Mouse (Mus musculus): ENCODE results near the gene Zg16. TPM values are rescaled to one million over a fixed set of nuclear protein-coding genes. Genes with fewer than 3 reads are reported as not detected.

Zg16 gene
- polyA plus RNA-seq, 1 experiment from 2014 or later: not detected

GRCm38 (mm10) chr7:127022528-127023271, 64.4 kb downstream of the Zg16 start:
- Histone ChIP-seq H3K9ac (ENCODE audit: low read length) (peak overlapping the region; percentile 17; the same call in 1 of the 2 replicates), H3K9me3 (ENCODE audit: control insufficient read depth, low read length) (no peaks in the 10 kb centered on the region), H3K27me3 (ENCODE audit: control insufficient read depth, insufficient read depth, low read length) (no peaks in the 10 kb centered on the region), H3K4me1 (ENCODE audit: control insufficient read depth, insufficient read depth, low read length) (peaks cover 49% of the 10 kb centered on the region), H3K36me3 (ENCODE audit: control insufficient read depth, insufficient read depth, low read length) (peaks cover 22% of the 10 kb centered on the region), H3K4me2 (ENCODE audit: low read depth, severe bottlenecking) (peak overlapping the region; percentile 83), H3K4me3 (ENCODE audit: low read depth, low read length) (peak overlapping the region; percentile 97), H3K27ac (replicated peaks; ENCODE audit: low read depth, low read length) (no peak overlapping the region; the same call in 1 of the 2 replicates)
- ATAC-seq (ENCODE audit: insufficient number of reproducible peaks, low FRiP score, low TSS enrichment, low read depth): no peak
- no peak for DNase-seq (ENCODE audit: low spot score)
- 76% methylated on average over 7 of the region's 7 CpGs for WGBS

- Histone ChIP-seq H3K27ac (replicated peaks; ENCODE audit: low read depth, low read length) (peak overlapping the region; percentile 72), H3K4me3 (ENCODE audit: low read depth, low read length) (peak overlapping the region; percentile 46), H3K9ac (ENCODE audit: low read length) (peak overlapping the region; percentile 73), H3K36me3 (ENCODE audit: control insufficient read depth, insufficient read depth, low read length) (peaks cover 22% of the 10 kb centered on the region), H3K27me3 (ENCODE audit: control insufficient read depth, insufficient read depth, low read length) (no peaks in the 10 kb centered on the region), H3K4me2 (ENCODE audit: low read depth, severe bottlenecking) (peak overlapping the region; percentile 88), H3K9me3 (ENCODE audit: control insufficient read depth, low read length) (no peaks in the 10 kb centered on the region), H3K4me1 (ENCODE audit: control insufficient read depth, insufficient read depth, low read length) (peaks cover 47% of the 10 kb centered on the region)
- ATAC-seq (ENCODE audit: insufficient number of reproducible peaks, low FRiP score, low TSS enrichment, low read depth) (no peak), DNase-seq (ENCODE audit: low spot score) (no peak)
- WGBS: 51% methylated on average over 5 of the region's 5 CpGs
These were observed 65.3 kb downstream of the Zg16 start for GRCm38 (mm10) chr7:127021563-127022527.

- H3K36me3 ChIP-seq (ENCODE audit: control insufficient read depth, insufficient read depth, low read length): peaks cover 22% of the 10 kb centered on the region
- H3K4me3 ChIP-seq (ENCODE audit: low read depth, low read length): peak within 1 kb of the TSS; percentile 46
- DNase-seq (ENCODE audit: low spot score) (peak; percentile 73), ATAC-seq (ENCODE audit: insufficient number of reproducible peaks, low FRiP score, low TSS enrichment, low read depth) (0 out of 2 replicates have a peak, but pooled peaks have one; percentile 3)
- peaks cover 47% of the 10 kb centered on the region for H3K4me1 ChIP-seq (ENCODE audit: control insufficient read depth, insufficient read depth, low read length)
- no peaks in the 10 kb centered on the region for H3K27me3 ChIP-seq (ENCODE audit: control insufficient read depth, insufficient read depth, low read length)
- no peaks in the 10 kb centered on the region for H3K9me3 ChIP-seq (ENCODE audit: control insufficient read depth, low read length)
- peak within 1 kb of the TSS; percentile 88 for H3K4me2 ChIP-seq (ENCODE audit: low read depth, severe bottlenecking)
- peak within 1 kb of the TSS; percentile 72 for H3K27ac ChIP-seq (replicated peaks; ENCODE audit: low read depth, low read length)
- WGBS: under 1% methylated on average over 37 of the region's 37 CpGs
- H3K9ac ChIP-seq (ENCODE audit: low read length): peak within 1 kb of the TSS; percentile 73
These were observed 66.1 kb downstream of the Zg16 start, which contains the start of the genes Gm42742 and Prrt2 for GRCm38 (mm10) chr7:127020901-127021562. Gene Gm42742, minus strand, starts transcription at chr7:127021097. Gene Prrt2, minus strand, starts transcription at chr7:127021211.

DNA sequence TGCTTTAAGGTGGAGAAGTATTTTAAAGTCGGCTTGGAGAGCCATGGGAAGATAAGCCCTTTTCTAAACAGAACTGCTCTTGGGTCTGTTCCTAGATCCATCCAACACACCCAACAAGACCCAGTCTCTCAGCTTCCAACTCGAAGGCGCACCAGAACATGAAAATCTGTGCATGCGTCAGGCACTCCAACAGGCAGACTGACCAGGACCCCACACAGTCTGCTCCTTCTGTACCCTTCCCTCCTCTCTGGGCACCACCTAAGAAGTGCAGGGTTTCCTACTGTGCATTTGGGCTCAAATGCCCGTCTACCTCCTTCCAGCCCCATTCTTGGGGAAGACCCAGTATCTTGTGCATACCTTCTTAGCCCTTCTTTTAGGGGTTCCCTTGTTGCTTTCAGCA, 66.6 kb downstream of the Zg16 start:
- peaks cover 23% of the 10 kb centered on the region for H3K36me3 ChIP-seq (ENCODE audit: control insufficient read depth, insufficient read depth, low read length)
- H3K4me3 ChIP-seq (ENCODE audit: low read depth, low read length): peak overlapping the region; percentile 46
- DNase-seq (ENCODE audit: low spot score) (no peak), ATAC-seq (ENCODE audit: insufficient number of reproducible peaks, low FRiP score, low TSS enrichment, low read depth) (no peak)
- peak overlapping the region; percentile 73 for H3K9ac ChIP-seq (ENCODE audit: low read length)
- no peaks in the 10 kb centered on the region for H3K27me3 ChIP-seq (ENCODE audit: control insufficient read depth, insufficient read depth, low read length)
- H3K9me3 ChIP-seq (ENCODE audit: control insufficient read depth, low read length): no peaks in the 10 kb centered on the region
- peaks cover 52% of the 10 kb centered on the region for H3K4me1 ChIP-seq (ENCODE audit: control insufficient read depth, insufficient read depth, low read length)
- H3K4me2 ChIP-seq (ENCODE audit: low read depth, severe bottlenecking): peak overlapping the region; percentile 88
- H3K27ac ChIP-seq (replicated peaks; ENCODE audit: low read depth, low read length): peak overlapping the region; percentile 72; the same call in 1 of the 2 replicates
- 53% methylated on average over 5 of the region's 5 CpGs for WGBS

GRCm38 (mm10) chr7:127020031-127020430, 67.1 kb downstream of the Zg16 start:
- Histone ChIP-seq H3K4me1 (ENCODE audit: control insufficient read depth, insufficient read depth, low read length) (peaks cover 56% of the 10 kb centered on the region), H3K9ac (ENCODE audit: low read length) (peak overlapping the region; percentile 34; the same call in 1 of the 2 replicates), H3K4me2 (ENCODE audit: low read depth, severe bottlenecking) (peak overlapping the region; percentile 88), H3K4me3 (ENCODE audit: low read depth, low read length) (peak overlapping the region; percentile 46; the same call in 1 of the 2 replicates), H3K9me3 (ENCODE audit: control insufficient read depth, low read length) (no peaks in the 10 kb centered on the region), H3K27ac (replicated peaks; ENCODE audit: low read depth, low read length) (peak overlapping the region; percentile 25; the same call in 1 of the 2 replicates), H3K27me3 (ENCODE audit: control insufficient read depth, insufficient read depth, low read length) (no peaks in the 10 kb centered on the region), H3K36me3 (ENCODE audit: control insufficient read depth, insufficient read depth, low read length) (peaks cover 26% of the 10 kb centered on the region)
- 59% methylated on average over 3 of the region's 3 CpGs for WGBS
- no peak for ATAC-seq (ENCODE audit: insufficient number of reproducible peaks, low FRiP score, low TSS enrichment, low read depth)
- DNase-seq (ENCODE audit: low spot score): no peak

GRCm38 (mm10) chr7:127019306-127019960, 67.7 kb downstream of the Zg16 start:
- no peak for ATAC-seq (ENCODE audit: insufficient number of reproducible peaks, low FRiP score, low TSS enrichment, low read depth)
- WGBS: 79% methylated on average over 14 of the region's 14 CpGs
- H3K36me3 ChIP-seq (ENCODE audit: control insufficient read depth, insufficient read depth, low read length): peaks cover 26% of the 10 kb centered on the region

DNA sequence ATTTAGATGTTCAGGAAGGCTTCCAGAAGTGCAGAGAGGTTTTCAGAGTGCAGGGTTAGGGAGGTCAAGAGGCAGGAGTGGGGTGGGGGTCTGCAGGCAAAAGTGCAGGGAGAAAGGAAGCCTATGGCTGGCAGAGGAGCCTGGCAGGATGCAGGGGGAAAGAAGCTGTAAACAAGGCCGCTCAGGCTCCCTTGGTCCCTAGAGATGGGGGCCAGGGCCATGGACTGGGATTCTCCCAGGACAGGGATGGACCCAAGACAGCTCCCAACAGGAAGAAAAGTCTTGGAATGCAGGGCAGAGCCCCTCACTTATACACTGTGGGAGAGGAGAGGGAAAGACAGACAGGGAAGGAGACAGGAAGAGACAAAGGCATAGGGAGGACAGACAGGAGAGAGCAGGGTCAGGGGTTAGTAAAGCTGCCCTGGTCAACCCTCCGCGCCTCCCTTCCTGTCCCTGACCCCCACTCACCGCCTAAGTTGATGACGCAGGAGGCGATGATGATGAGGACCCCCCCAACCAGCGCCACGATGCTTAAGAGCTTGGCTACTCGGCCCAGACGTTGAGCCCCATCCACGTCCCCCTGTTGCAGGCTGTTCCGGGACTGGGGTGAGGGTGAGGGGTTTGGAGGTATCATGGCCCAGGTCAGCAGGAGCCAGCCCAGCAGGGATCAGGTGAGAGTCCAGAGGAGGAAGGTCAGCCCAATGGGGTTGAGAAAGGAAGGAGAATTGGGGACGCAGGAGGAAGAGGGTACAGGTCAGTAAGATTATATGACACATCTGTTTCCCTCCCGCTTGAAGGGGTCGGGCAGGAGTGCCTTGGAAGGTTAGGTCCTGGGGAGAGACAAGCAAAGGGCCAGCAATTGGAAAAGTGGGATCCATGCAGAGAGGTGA, 68.5 kb downstream of the Zg16 start:
- 77% methylated on average over 15 of the region's 15 CpGs for WGBS
- DNase-seq (ENCODE audit: low spot score): no peak
- no peaks in the 10 kb centered on the region for H3K27me3 ChIP-seq (ENCODE audit: control insufficient read depth, insufficient read depth, low read length)
- no peak for ATAC-seq (ENCODE audit: insufficient number of reproducible peaks, low FRiP score, low TSS enrichment, low read depth)
- no peaks in the 10 kb centered on the region for H3K9me3 ChIP-seq (ENCODE audit: control insufficient read depth, low read length)
- H3K9ac ChIP-seq (ENCODE audit: low read length): no peak overlapping the region
- H3K4me3 ChIP-seq (ENCODE audit: low read depth, low read length): no peak overlapping the region
- H3K4me2 ChIP-seq (ENCODE audit: low read depth, severe bottlenecking): no peak overlapping the region; the same call in 1 of the 2 replicates
- H3K27ac ChIP-seq (replicated peaks; ENCODE audit: low read depth, low read length): no peak overlapping the region
- H3K36me3 ChIP-seq (ENCODE audit: control insufficient read depth, insufficient read depth, low read length): peaks cover 21% of the 10 kb centered on the region
- peaks cover 55% of the 10 kb centered on the region for H3K4me1 ChIP-seq (ENCODE audit: control insufficient read depth, insufficient read depth, low read length)

More at GRCm38 (mm10) chr7:127019306-127019960, 67.7 kb downstream of the Zg16 start:
- H3K27ac ChIP-seq (replicated peaks; ENCODE audit: low read depth, low read length): no peak overlapping the region
- no peak overlapping the region for H3K4me3 ChIP-seq (ENCODE audit: low read depth, low read length)
- peak overlapping the region; percentile 88; the same call in 1 of the 2 replicates for H3K4me2 ChIP-seq (ENCODE audit: low read depth, severe bottlenecking)
- H3K27me3 ChIP-seq (ENCODE audit: control insufficient read depth, insufficient read depth, low read length): no peaks in the 10 kb centered on the region
- H3K4me1 ChIP-seq (ENCODE audit: control insufficient read depth, insufficient read depth, low read length): peaks cover 60% of the 10 kb centered on the region
- DNase-seq (ENCODE audit: low spot score): no peak
- H3K9me3 ChIP-seq (ENCODE audit: control insufficient read depth, low read length): no peaks in the 10 kb centered on the region
- H3K9ac ChIP-seq (ENCODE audit: low read length): peak overlapping the region; percentile 17; the same call in 1 of the 2 replicates
